Mouse (Mus musculus): ENCODE results near the gene Phf21a. TPM values are rescaled to one million over a fixed set of nuclear protein-coding genes. Genes with fewer than 3 reads are reported as not detected.
"Not testable (repeated sequence)": the region's sequence is repeated elsewhere in the genome, so short reads cannot be mapped to it uniquely, and the experiment has no call there.

The Phf21a gene
- polyA plus RNA-seq, 1 experiment from 2014 or later = 21.5 TPM

DNA sequence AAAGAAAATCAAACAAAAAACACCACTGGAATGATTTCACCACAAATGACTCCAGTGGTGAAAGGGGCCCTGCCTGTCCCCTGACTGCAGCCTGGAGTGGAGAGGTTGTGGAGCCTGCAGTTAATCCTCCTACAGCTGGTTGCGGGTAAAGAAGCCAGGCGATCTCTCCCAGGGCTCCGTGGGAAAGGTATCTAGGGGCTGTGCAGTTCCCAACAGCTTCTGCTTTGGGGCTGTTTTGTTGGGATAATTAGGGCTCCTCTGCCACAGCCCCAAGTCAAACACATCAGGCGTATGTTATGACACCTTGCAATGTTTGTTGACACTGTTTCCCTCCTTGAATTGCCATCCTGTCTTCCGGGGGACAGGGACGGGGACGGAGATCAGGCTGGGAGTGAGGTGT lies 47.5 kb downstream of the Phf21a start:
- no peak for ATAC-seq (ENCODE audit: insufficient number of reproducible peaks, low FRiP score)
- 16% methylated on average over 7 of the region's 7 CpGs for WGBS
- Histone ChIP-seq H3K27ac (ENCODE audit: poor library complexity, severe bottlenecking) (no peak overlapping the region), H3K4me1 (replicated peaks) (peaks cover 9% of the 10 kb centered on the region; the same call in 1 of the 2 replicates), H3K4me3 (peak overlapping the region; percentile 39), H3K36me3 (no peaks in the 10 kb centered on the region), H3K9ac (peak overlapping the region; percentile 57; the same call in 1 of the 2 replicates), H3K9me3 (replicated peaks) (no peaks in the 10 kb centered on the region), H3K27me3 (replicated peaks) (no peaks in the 10 kb centered on the region), H3K4me2 (peak overlapping the region; percentile 70)

DNA sequence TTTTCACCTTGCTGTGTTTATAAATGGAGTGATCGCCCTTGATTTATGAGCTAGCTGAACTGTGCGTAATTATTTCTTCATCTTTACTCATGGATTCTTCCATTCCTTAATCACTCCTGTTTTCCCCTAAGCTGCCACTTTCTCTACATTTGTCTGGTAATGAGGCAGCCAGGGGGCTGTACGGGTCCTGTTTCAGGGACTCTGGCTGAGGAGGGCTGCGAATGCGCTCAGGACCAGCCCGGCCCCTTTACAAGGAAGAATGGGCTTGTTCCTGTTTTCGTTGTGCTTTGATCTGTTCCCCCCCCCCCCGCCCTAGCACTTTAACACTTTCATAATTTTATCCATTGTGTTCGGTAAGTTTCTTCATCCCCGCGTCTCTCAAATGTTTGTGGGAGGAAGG lies 48.2 kb downstream of the Phf21a start:
- Histone ChIP-seq H3K4me3 (peak overlapping the region; percentile 39), H3K36me3 (no peaks in the 10 kb centered on the region), H3K27me3 (replicated peaks) (no peaks in the 10 kb centered on the region), H3K4me2 (peak overlapping the region; percentile 70), H3K27ac (ENCODE audit: poor library complexity, severe bottlenecking) (no peak overlapping the region), H3K9ac (peak overlapping the region; percentile 57; the same call in 1 of the 2 replicates), H3K9me3 (replicated peaks) (no peaks in the 10 kb centered on the region), H3K4me1 (replicated peaks) (peaks cover 9% of the 10 kb centered on the region; the same call in 1 of the 2 replicates)
- WGBS = 14% methylated on average over 11 of the region's 11 CpGs
- no peak for ATAC-seq (ENCODE audit: insufficient number of reproducible peaks, low FRiP score)

DNA sequence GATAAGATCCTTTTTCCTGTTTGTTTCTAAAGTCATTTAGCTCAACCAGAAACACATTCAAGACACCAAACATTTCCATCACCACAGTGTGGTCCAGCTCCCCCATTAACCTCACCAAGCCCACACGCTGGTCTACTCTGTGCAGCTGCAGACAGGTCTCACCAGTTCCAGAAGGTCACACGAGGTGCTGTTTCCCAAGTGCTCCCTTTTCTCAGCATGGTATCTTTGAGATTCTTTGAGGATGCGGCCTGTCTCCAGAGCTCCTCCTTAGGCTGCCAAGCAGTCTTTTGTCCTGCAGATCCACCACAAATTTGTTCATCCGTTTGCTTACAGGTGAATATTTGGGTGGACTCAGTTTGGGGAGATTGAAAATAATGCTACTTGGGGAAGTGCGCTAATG lies 51.0 kb downstream of the Phf21a start:
- Histone ChIP-seq H3K36me3 (no peaks in the 10 kb centered on the region), H3K27ac (ENCODE audit: poor library complexity, severe bottlenecking) (no peak overlapping the region)
- WGBS = 41% methylated on average over 5 of the region's 5 CpGs

DNA sequence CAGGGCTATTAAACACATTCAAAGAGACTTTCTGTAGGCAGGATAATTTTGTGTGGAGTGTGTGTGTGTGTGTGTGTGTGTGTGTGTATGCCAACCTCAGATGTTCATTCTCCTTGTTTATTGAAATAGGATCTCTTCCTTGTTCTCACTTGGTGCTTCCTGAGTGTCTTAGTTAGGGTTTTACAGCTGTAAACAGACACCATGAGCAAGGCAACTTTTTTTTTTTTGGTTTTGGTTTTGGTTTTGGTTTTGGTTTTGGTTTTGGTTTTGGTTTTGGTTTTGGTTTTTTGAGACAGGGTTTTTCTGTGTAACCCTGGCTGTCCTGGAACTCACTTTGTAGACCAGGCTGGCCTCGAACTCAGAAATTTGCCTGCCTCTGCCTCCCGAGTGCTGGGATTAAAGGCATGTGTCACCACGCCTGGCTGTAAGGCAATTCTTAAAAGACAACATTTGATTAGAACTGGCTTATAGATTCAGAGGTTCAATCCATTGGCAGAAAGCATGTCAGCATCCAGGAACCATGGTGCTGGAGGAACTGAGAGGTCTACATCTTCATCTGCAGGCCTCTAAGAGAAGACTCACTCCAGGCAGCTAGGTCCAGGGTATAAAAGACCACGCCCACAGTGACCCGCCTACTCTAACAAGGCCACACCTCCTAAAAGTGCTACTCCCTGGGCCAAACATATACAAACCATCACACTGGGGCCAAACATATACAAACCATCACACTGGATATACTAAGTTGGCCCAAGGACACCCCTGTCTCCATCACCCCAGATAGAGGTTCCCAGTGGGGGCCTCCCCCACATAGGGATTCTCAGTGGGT lies 55.2 kb downstream of the Phf21a start:
- not testable (repeated sequence) for H3K9me3 ChIP-seq (replicated peaks); H3K4me3 ChIP-seq; H3K36me3 ChIP-seq; H3K9ac ChIP-seq; H3K4me2 ChIP-seq; H3K27ac ChIP-seq (ENCODE audit: poor library complexity, severe bottlenecking); H3K4me1 ChIP-seq (replicated peaks); ATAC-seq (ENCODE audit: insufficient number of reproducible peaks, low FRiP score); H3K27me3 ChIP-seq (replicated peaks)
- 76% methylated on average over 5 of the region's 5 CpGs for WGBS

More for the DNA sequence above, 51.0 kb downstream of the Phf21a start:
- Histone ChIP-seq H3K4me2 (no peak overlapping the region), H3K9me3 (replicated peaks) (no peaks in the 10 kb centered on the region), H3K4me1 (replicated peaks) (peaks cover 9% of the 10 kb centered on the region; the same call in 1 of the 2 replicates), H3K9ac (no peak overlapping the region), H3K27me3 (replicated peaks) (no peaks in the 10 kb centered on the region), H3K4me3 (no peak overlapping the region)
- no peak for ATAC-seq (ENCODE audit: insufficient number of reproducible peaks, low FRiP score)

DNA sequence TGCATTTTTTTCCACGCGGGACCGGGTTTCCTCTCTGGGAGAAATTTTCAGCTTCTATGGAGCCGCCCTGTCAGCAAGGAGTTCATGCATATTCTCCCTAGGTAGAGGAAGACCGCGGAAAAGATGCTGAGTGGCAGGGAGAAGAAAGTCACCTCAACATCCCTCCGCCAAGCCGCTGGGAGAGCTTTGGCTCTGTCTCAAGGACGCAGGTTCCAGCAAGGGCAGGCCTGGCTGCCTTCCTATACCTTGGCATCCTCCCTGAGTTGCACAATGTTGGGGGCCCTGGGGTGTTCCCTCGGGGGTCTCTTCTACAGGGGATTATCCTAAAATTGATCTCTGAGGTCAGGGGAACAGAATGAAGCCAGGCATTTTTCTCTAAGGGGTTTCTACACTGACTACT lies 71.4 kb downstream of the Phf21a start:
- H3K27me3 ChIP-seq (replicated peaks) = 0 out of 2 replicates have a peak, but pooled peaks cover 3% of the 10 kb centered on the region
- no peak for ATAC-seq (ENCODE audit: insufficient number of reproducible peaks, low FRiP score)
- H3K4me1 ChIP-seq (replicated peaks) = no peaks in the 10 kb centered on the region
- H3K9me3 ChIP-seq (replicated peaks) = no peaks in the 10 kb centered on the region
- no peaks in the 10 kb centered on the region for H3K36me3 ChIP-seq
- H3K9ac ChIP-seq = no peak overlapping the region
- WGBS = 57% methylated on average over 10 of the region's 10 CpGs
- no peak overlapping the region for H3K4me2 ChIP-seq
- no peak overlapping the region for H3K4me3 ChIP-seq
- no peak overlapping the region for H3K27ac ChIP-seq (ENCODE audit: poor library complexity, severe bottlenecking)

DNA sequence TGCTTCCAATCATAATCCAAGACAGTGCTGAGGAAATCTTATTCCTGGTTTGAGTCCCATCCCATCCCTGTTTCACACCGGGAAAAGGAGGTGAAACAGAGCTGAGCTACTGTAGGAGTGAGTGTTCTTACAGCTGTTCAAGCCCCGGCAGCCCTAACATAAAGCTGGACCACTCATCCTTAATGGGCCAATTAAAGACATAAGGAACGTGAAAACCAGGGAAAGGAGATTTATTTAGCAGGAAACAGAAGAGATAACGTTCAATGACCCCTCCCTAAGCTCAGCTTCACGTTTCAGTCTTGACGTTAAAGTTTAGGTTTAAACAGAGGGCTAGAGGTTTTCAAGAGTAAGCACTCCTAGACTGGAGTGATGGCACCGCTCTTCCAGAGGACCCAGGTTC lies 74.0 kb downstream of the Phf21a start:
- H3K36me3 ChIP-seq = no peaks in the 10 kb centered on the region
- no peaks in the 10 kb centered on the region for H3K9me3 ChIP-seq (replicated peaks)
- no peak overlapping the region for H3K4me3 ChIP-seq
- H3K27ac ChIP-seq (ENCODE audit: poor library complexity, severe bottlenecking) = no peak overlapping the region
- H3K4me1 ChIP-seq (replicated peaks) = no peaks in the 10 kb centered on the region
- no peak for ATAC-seq (ENCODE audit: insufficient number of reproducible peaks, low FRiP score)
- H3K4me2 ChIP-seq = no peak overlapping the region
- H3K27me3 ChIP-seq (replicated peaks) = 0 out of 2 replicates have a peak, but pooled peaks cover 3% of the 10 kb centered on the region
- 53% methylated on average over 7 of the region's 7 CpGs for WGBS
- H3K9ac ChIP-seq = no peak overlapping the region

DNA sequence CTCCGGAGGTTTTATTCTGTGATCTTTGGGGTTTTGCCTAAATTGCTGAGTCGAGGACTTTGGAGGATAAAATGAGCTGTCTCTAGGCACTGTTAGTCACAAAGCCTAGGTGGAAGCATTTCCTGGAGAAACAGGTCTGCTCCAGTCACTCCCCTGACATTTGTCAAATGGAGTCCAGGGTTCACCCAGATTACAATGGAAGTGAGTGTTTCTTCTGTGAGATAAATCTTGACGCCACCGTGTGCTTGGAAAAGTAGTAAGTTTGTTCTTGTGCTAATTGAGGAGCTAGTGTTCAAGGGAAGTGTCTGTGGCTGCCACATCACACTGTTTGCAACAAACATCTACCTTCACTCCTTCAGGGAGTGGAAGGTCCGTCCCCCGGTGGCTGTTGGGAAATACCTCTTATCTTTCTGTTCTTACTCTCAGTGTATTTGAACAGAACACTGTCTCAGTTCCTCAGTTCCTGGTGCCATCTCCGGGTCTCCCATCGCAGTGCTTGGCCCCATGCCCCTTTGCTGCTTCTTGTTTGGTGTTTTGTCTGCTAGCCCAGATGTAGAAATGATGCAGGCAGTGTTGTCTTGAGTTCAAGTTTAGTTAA lies 78.2 kb downstream of the Phf21a start:
- 47% methylated on average over 8 of the region's 8 CpGs for WGBS

DNA sequence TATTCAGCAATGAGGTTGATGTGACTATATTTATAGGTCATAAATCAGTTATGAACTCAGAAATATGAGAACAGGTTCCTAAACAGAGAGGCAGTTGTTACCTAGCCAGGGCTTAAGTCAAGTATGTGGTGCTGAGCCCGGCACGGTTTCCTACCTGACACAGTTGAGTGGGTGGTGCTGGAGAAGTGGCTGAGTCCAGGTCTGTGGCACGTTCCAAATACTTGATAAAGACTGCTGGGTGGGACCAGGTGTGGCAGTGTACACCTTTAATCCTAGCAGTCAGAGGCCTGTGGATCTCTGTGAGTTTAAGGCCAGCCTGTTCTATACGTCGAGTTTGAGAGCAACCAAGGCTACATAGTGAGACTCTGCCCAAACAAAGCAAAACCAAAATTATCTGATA lies 79.4 kb downstream of the Phf21a start:
- Histone ChIP-seq H3K9me3 (replicated peaks) (no peaks in the 10 kb centered on the region), H3K27me3 (replicated peaks) (no peaks in the 10 kb centered on the region), H3K9ac (no peak overlapping the region), H3K4me2 (no peak overlapping the region), H3K4me3 (no peak overlapping the region), H3K36me3 (no peaks in the 10 kb centered on the region), H3K4me1 (replicated peaks) (no peaks in the 10 kb centered on the region), H3K27ac (ENCODE audit: poor library complexity, severe bottlenecking) (no peak overlapping the region)
- no peak for ATAC-seq (ENCODE audit: insufficient number of reproducible peaks, low FRiP score)
- WGBS = 82% methylated on average over 5 of the region's 5 CpGs

More for the DNA sequence above, 78.2 kb downstream of the Phf21a start:
- H3K9ac ChIP-seq = no peak overlapping the region
- no peaks in the 10 kb centered on the region for H3K9me3 ChIP-seq (replicated peaks)
- ATAC-seq (ENCODE audit: insufficient number of reproducible peaks, low FRiP score) = no peak
- H3K27me3 ChIP-seq (replicated peaks) = no peaks in the 10 kb centered on the region
- H3K27ac ChIP-seq (ENCODE audit: poor library complexity, severe bottlenecking) = no peak overlapping the region
- H3K4me1 ChIP-seq (replicated peaks) = no peaks in the 10 kb centered on the region
- H3K36me3 ChIP-seq = no peaks in the 10 kb centered on the region
- no peak overlapping the region for H3K4me2 ChIP-seq
- no peak overlapping the region for H3K4me3 ChIP-seq

DNA sequence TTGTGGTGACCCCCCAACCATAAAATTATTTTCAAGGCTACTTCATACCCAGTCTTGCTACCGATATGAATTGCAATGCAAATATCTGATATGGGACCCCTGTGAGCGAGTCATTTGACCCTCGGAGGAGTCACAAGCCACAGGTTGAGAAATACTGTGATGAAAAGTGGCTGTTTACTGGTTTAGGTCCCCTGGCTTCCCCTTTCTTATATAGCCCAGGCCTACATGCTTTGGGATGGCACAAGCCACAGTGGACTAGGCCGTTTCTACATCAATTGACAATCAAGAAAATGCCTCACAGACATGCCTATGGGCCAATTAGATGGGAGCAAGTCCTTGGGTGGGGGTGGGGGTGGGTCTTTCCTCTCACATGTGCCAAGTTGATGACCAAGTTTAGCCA lies 80.3 kb downstream of the Phf21a start:
- ATAC-seq (ENCODE audit: insufficient number of reproducible peaks, low FRiP score) = no peak

DNA sequence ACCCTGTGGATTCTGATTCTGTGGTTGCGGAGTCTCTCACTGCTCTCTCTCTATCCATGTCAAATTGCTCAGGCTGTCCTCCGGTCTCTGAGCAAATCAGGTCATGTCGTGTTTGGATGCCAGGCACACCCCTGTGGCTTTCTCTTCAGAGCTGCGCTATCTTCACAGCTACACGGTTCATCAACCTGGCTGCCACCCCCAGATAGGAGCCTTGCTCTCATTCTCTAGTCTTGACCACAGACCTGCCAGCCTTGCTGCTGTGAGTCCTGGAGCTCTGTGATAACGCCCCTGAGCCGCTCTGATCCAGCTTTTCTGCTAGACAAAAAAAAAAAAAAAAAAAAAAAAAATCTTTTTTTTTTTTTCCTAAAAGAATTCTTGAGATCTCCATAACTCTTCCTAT lies 81.3 kb downstream of the Phf21a start:
- peak; percentile 72; the same call in 1 of the 2 replicates for ATAC-seq (ENCODE audit: insufficient number of reproducible peaks, low FRiP score)
- Histone ChIP-seq H3K36me3 (no peaks in the 10 kb centered on the region), H3K4me3 (no peak overlapping the region), H3K9ac (no peak overlapping the region), H3K9me3 (replicated peaks) (no peaks in the 10 kb centered on the region), H3K4me2 (no peak overlapping the region), H3K4me1 (replicated peaks) (no peaks in the 10 kb centered on the region), H3K27ac (ENCODE audit: poor library complexity, severe bottlenecking) (no peak overlapping the region), H3K27me3 (replicated peaks) (no peaks in the 10 kb centered on the region)
- WGBS = 49% methylated on average over 7 of the region's 7 CpGs

More for the DNA sequence above, 80.3 kb downstream of the Phf21a start:
- Histone ChIP-seq H3K4me1 (replicated peaks) (no peaks in the 10 kb centered on the region), H3K4me3 (no peak overlapping the region), H3K27me3 (replicated peaks) (no peaks in the 10 kb centered on the region), H3K4me2 (no peak overlapping the region), H3K9ac (no peak overlapping the region), H3K27ac (ENCODE audit: poor library complexity, severe bottlenecking) (no peak overlapping the region), H3K36me3 (no peaks in the 10 kb centered on the region), H3K9me3 (replicated peaks) (no peaks in the 10 kb centered on the region)
- WGBS = 75% methylated on average over 4 of the region's 4 CpGs

DNA sequence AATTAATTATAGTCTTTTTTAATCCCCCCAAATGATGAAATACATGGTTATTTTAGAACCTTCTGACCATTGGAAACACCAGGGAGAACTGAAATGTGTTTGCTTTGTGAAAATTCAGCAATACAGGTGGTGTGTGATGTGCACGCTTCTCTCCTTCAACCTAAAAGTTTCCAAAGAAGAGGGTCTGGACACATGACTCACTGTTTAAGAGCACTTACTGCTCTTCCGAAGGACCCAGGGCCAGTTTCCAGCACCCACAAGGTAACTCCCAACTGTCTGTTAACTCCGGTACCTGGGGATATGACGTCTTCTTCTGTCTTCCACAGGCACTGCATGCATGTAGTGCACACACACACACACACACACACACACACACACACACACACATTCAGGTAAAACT lies 82.1 kb downstream of the Phf21a start:
- no peak for ATAC-seq (ENCODE audit: insufficient number of reproducible peaks, low FRiP score)
- 90% methylated on average over 4 of the region's 4 CpGs for WGBS
- Histone ChIP-seq H3K27me3 (replicated peaks) (no peaks in the 10 kb centered on the region), H3K9me3 (replicated peaks) (no peaks in the 10 kb centered on the region), H3K27ac (ENCODE audit: poor library complexity, severe bottlenecking) (no peak overlapping the region), H3K4me2 (no peak overlapping the region), H3K4me1 (replicated peaks) (no peaks in the 10 kb centered on the region), H3K9ac (no peak overlapping the region), H3K36me3 (no peaks in the 10 kb centered on the region), H3K4me3 (no peak overlapping the region)
